Mouse (Mus musculus) fibroblast of lung, adult 2 months (primary cell): ENCODE data around the gene Polg.

Experiments
- DNase-seq: peaks from one replicate; pipeline ENCODE4 v3.0.0-alpha.2; 2011; ENCODE audit warnings: low read depth

Polg gene

DNA sequence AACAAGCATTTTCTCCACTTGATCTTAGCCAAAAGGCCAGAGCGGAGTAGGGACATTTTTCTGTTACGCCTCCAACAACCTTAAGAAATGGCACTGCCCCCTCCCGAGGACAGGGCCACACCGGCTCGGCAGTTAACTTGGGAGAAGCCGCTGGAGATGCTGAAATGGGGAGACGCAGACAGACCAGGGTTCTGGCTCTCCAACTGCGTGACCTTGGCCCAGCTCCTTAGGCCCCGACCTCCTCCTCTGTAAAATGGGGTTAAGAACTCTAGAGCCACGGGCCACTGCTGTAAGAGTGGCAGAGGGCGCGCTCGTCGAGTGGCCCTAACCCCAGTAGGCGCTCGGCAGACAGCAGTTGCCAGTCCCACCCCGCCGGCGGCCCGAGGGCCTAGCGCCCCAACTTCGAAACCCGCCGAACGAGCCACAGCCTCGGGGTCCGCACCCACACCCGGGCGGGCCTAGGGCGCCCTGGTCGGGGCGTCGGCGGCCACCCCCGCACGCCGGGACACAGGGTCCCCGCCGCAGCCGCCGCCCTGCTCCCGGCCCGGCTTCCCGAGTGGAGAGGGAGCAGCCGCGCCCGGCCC lies 609 bp downstream of the Polg start:
- DNase-seq = peak; percentile 12

DNA sequence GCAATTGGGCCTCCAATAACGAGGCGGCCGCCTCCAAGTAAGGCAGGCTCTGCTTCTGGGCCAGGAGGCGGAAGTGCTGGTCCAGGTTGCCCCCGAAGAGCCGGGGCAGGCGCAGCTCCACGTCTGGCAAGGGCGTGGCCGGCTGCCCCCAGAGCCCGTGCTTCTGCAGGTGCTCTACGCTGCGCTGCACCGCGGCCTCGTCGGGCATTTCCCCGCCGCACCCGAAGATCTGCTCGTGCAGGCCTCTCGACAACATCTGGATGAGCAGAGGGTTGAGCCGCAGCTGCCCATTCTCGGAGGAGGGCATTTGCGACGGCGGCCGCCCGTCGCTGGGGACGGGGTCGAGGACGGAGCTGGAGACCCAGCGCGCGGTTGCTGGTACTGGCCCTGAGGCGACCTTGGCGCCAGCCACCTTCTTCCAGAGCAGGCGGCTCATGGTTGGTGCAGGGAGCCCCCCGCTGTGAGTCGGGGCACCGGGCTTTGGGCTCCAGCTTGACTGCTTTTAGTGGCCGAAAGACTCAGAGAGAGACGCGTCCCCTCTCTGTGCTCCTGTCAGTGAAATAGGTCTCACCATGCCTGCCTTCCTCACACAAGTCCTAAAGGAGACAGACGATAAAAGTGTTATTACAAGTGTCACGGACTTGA lies 1.3 kb downstream of the Polg start:
- DNase-seq = no peak

DNA sequence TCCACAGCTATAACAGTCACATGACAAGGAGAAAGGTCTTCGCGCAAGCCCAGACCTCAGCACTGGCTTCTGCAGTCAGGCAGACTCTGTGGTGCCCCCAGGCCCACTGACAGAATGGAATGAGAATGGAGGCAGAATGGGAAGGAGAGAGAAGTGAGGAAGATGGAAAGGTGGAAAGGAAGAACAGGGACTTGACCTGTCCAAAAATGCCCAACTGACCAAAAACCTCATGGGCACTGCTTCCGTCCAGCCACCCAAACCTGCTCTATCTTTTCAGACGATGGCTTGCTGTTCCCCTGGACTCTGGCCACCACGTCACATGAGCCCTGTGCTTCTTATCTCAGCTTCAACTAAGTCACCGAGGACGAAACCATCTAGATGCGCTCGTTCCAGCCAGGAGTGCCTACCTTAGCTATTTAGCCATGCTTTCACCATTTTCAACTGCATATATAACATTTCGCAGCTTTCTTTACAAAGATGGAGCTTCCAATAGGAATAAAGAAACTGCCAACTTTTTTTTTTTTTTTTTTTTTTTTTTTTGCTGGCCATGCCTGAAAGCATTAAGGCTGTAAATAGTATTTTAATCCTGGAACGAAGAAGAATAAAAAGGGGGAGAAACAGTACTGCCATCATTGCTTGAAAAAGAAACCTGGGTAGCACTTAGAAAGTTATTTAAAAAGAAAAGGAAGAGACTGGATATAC lies 2.6 kb downstream of the Polg start:
- DNase-seq = no peak

DNA sequence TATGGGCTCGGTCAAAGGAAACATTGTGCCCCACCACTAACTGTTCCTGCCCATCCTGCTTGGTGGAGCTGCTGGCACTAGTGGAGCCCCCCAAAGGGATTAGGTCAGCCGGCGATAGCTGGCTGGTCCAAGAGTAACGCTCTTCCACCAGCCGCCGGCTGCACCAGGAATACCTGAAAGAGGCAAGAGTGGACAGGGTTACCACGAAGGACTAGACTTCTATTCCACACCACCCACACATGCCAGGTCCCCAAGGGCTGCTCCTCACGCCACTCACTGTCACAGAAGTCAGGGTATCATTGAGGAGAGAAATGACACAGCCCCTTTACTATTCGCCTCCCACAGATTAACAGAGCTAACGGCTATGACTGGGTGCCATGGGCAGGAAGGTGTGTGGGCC lies 4.4 kb downstream of the Polg start:
- DNase-seq = no peak

DNA sequence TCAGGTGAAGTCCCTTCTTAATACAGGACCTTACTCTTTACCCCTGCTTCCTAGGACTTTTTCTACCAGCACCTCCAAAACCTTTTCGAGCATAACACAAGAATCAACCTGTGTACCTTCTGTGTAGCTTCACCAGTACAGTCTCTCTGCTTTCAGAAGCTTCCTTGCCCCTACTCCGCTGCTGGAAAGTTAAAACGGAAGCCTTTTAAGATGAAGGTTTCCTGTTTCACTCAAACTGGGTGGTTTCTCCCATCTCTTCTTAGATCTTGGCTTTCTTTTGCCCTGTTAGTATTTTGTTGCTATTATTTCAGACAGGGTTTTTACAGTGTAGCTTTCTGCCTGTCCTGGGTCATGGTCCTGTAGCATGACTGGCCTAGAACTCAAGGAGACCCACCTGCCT lies 18.7 kb downstream of the Polg start:
- no peak for DNase-seq

DNA sequence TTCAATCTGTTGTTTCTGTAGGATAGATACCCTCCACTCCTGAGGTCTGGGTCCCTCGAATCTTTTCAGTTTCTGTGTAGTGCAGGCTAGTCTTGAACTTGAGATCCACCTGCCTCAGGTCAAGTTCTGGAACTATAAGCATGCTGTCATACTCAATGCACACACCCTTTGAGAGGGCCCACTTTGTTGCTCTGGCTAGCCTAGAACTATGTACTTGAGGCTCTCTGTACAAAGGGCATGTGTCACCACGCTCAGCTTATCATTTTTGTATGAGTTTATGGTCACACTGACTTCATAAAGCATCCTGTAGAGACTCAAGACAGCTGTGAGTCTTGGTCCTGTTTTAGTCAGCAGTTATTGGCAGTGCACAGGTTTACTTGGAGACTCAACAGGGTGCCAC lies 19.1 kb downstream of the Polg start:
- DNase-seq = no peak

DNA sequence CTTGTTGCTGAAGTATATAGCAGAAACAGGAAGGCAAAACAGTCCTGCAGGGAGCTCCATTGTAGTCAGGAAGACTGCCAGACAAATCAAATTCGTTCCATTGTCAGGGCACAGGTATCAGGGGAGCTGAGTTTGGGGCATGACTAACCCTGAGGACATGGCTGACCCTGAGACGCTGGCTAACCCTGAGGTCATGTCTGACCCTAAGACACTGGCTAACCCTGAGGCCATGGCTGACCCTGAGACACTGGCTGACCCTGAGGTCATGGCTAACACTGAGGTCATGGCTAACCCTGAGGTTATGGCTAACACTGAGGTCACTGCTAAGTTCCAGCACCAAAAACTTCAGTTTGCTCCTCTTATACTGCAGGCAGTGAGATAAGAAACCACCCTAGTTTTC lies 26.1 kb downstream of the Polg start:
- no peak for DNase-seq

DNA sequence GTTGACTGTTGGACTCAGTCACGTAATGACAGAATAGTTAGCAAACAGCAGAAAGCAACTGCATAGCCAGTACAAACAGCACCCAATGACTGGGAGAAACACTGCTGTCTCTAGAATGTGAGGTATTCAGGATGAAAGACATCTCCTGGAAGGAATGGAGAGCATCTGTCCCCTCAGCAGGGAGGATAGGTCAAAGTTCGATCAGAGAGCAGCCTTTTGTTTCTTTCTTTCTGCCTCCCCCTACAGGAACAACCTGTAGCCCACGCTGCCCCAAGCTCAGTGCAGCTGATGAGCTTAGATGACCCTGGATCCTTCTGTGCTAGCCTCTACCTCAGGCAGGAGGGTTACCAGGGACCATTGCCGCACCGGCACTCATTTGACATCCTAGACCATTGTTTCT lies 37.9 kb downstream of the Polg start:
- DNase-seq = no peak

DNA sequence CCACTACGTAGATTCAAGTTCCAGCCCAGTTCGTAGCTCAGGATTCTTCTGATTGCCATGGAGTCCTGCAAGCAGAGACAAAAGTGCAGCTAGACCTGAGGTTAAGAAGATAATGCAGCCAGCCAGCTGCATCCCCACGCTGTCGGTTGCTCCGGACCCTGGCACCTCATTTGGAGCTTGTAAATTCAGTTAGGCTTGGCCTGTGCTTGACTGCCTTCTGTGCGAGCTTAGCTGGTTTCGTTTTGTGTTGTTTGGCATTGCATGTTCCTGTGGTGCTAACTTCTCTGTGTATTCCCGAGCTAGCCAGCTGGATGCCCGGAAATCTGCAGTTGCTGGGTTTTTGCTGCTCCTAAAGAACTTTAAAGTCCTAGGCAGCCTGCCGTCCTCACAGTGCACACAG lies 40.4 kb downstream of the Polg start:
- DNase-seq = no peak

DNA sequence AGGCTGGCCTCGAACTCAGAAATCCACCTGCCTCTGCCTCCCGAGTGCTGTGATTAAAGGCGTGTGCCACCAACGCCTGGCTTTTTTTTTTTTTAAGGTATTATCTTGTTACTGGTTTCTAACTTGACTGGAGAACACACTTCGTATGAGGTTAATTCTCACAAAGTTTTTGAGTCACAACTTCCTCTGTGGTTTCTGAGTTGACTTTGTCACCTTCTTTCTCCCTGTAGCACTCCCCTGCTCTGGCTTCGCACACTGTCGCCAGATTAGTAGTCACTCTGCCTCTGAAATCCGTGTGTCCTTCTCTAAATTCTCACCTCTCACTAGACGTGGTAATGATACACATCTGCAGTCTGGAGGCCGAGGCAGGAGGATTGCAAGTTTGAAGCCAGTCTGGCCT lies 43.3 kb downstream of the Polg start:
- DNase-seq = no peak

DNA sequence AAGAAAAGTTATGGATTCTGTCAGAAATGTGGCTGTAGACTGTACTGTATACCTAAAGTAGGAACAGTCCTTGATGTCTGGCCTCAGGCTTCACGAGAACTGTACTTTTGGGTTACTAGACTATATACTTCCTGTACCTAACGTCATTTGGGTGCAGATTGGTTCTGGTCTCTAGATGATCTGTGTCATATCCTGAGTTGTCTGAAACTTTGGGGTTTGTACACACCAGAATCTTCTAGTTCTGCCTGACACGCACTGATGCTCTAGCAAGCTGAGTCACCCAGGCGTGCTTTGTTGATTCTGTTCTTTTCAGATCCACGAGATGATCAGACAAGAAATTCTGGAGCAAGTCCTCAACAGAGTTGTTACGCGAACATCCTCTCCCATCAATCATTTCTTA lies 46.2 kb downstream of the Polg start:
- no peak for DNase-seq

DNA sequence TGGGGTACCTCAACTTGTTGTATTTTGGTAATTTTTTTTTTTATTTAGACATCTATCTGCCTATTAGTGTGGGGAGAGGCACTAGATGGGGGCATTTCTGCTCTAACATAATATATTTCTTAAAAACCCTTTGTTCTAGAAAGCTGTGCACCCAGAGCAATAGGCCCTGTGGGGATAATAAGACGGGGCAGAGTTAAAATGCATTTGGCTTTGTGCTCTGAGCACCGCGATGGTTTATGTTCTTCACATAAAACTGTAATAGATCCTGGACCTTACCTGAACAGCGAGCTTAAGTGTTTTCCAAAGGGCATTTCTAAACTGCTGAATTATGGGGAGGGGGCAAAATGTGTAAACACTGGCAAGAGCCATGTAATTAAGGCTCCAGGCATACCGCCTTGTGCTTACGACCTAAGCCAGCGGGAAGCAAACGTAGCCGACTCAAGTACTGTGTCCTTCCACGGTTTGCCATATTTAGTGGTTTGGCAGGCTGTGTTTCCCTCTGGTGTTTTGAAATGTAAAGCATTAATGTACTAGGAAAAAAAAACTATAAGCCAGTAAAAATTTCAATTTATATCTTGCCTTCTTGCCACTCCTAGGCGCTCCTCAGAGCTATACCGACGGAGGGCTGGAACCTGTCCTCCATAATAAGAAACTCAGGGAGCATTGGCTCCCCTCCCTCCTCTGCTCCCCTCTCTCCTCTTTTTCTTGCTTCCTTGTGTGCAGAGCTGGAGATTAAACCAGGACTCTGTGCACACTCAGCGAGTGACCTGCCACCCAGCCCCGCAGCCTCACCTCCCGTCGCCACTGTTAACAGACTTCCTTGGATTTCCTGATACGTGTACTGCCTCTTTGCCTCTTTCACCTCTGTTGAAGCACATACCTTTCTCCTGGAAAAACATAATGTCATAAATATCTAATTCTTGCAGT lies 51.5 kb downstream of the Polg start:
- DNase-seq = no peak

DNA sequence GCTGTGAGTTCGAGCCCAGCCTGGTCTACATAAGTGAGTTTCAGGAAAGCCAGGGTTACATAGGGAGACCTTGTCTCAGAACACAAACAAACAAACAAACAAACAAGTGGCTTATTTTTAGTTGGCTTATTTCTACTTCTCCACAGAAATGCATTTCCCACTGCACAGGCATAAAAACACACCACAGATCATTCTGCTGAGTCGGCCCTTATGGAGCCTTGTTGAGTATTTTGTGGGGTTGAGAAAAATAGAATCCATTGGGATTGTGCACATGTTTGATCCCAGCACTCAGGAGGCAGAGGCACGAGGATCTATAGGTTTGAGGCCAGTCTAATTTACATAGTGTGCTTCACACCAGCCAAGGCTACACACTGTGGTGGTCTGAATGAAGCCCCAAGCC lies 65.9 kb downstream of the Polg start:
- DNase-seq = no peak

DNA sequence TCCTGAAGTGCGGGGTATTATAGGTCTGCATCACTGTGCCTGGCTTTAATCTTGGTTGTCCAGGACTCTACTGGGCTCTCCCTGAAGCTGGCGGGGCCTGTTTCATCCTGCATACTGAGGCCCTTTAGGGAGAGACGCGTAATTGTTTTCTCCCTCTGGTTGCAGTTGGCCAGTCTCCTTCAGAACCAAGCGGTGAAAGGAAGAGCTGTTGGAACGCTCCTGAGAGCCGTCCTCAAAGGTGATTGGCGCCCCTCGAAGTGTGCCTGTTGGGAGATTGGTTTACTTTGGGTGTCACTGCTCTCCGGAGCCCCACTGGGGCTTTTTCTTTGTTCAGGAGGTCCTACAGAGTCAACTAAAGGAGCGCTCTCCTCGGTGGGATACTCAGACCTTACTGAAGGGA lies 67.2 kb downstream of the Polg start:
- DNase-seq = no peak

DNA sequence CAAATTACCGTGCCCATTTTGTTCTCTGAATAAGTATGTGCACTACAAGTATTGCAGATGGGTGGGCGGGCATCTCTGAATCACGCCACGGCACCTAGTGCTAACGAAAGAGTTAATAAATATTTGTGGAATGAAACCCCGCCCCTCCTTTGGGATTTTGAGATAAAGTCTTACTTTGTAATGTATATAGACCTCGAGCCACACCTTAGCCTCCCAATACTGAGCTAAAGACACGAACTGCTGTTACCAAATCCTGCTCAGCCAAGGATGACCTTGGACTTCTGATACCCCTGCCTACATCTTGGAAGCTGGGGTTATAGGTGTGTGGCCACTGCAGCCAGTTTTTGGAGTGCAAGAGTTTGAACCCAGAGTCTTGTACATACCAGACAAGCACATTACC lies 67.7 kb downstream of the Polg start:
- no peak for DNase-seq

DNA sequence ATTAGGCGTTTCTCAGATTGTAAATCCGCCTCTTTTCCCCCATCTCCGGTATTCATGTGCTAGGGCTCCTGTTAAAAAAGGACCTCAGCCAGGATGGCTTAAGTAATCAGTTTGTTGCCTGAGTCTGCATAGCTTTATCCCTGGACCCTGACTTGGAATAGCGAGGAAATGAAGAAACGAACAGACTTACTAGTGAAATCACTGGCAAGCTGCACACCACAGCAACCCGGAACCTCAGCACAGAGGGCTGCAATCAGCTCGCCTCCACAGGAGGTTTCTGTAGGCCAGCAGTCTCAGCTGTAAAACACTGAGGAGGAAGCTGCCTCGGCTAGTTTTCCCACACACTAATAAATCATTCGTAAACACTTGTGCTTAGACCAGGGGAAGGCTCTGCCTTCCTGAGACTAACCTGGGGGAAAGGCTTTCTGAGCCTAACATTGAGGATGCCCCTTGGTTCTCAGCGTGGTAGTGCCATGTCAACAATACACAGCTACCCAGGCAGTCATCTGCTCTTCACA lies 68.7 kb downstream of the Polg start:
- DNase-seq = no peak
